Mouse (Mus musculus) olfactory bulb, adult 2 months (tissue): Measurements from ENCODE around the gene Fbn1. TPM values are rescaled to one million over a fixed set of nuclear protein-coding genes. Genes with fewer than 3 reads are reported as not detected.

Experiments used
- H3K27ac ChIP-seq: fragments of 200-500 bp; 2 replicates; pipeline ENCODE4 v1.5.1; 2012; ENCODE audit warnings: low read depth, low read length; ENCODE audit not compliant: insufficient read depth
- H3K4me1 ChIP-seq: fragments of 200-500 bp; 2 replicates; pipeline ENCODE4 v1.6.1; 2012; ENCODE audit warnings: low read length; ENCODE audit not compliant: control insufficient read depth, insufficient read depth
- H3K4me3 ChIP-seq: fragments of 200-500 bp; 2 replicates; pipeline ENCODE4 v1.5.1; 2012; ENCODE audit warnings: mild to moderate bottlenecking, low read depth, low read length, moderate library complexity; ENCODE audit not compliant: insufficient read depth
- CTCF ChIP-seq: fragments of 200-500 bp; IDR thresholded peaks from 2 replicates; pipeline ENCODE4 v1.5.1; 2012; ENCODE audit warnings: low read depth, mild to moderate bottlenecking, low read length, moderate library complexity; ENCODE audit not compliant: insufficient read depth
- POLR2A ChIP-seq: fragments of 200-500 bp; IDR thresholded peaks from 2 replicates; pipeline ENCODE4 v1.6.1; 2012; ENCODE audit warnings: mild to moderate bottlenecking, low read depth, low read length, moderate library complexity; ENCODE audit not compliant: insufficient read depth
- WGBS: fragments of 180-500 bp; shearing (Covaris S2); methylation state at CpG from one replicate; pipeline ENCODE4 v1.1.7; 2018; 5-methylcytosine and 5-hydroxymethylcytosine counted together
- polyA plus RNA-seq: library from polyadenylated mRNA; stranded (reverse); fragments of >200 nt; gene quantifications from 2 replicates; pipeline ENCODE4 v1.2.4, GENCODE M21; 2012; ENCODE audit warnings: low replicate concordance; ENCODE audit not compliant: missing spikeins, insufficient read depth, insufficient read length

The Fbn1 gene
- polyA plus RNA-seq, 1 experiment: not detected

GRCm38 (mm10) chr2:125340381-125340780 lies 167.4 kb downstream of the Fbn1 start:
- 95% methylated on average over 5 of the region's 5 CpGs for WGBS

GRCm38 (mm10) chr2:125337239-125337638 lies 170.6 kb downstream of the Fbn1 start:
- H3K4me1 ChIP-seq: no peaks in the 10 kb centered on the region
- WGBS: 84% methylated on average over 3 of the region's 3 CpGs
- no peak overlapping the region for H3K4me3 ChIP-seq
- TF ChIP-seq CTCF (no peak), POLR2A (no peak)
- H3K27ac ChIP-seq: no peak overlapping the region

More at GRCm38 (mm10) chr2:125340381-125340780, 167.4 kb downstream of the Fbn1 start:
- Histone ChIP-seq H3K4me1 (no peaks in the 10 kb centered on the region), H3K27ac (no peak overlapping the region), H3K4me3 (no peak overlapping the region)
- TF ChIP-seq CTCF (no peak), POLR2A (no peak)

GRCm38 (mm10) chr2:125335206-125335605 lies 172.6 kb downstream of the Fbn1 start:
- no peak overlapping the region for H3K27ac ChIP-seq
- 96% methylated on average over 11 of the region's 11 CpGs for WGBS
- H3K4me3 ChIP-seq: no peak overlapping the region
- TF ChIP-seq CTCF (no peak), POLR2A (no peak)
- no peaks in the 10 kb centered on the region for H3K4me1 ChIP-seq

- 50% methylated on average over 4 of the region's 4 CpGs for WGBS
- Histone ChIP-seq H3K27ac (no peak overlapping the region), H3K4me1 (no peaks in the 10 kb centered on the region)
Observed at GRCm38 (mm10) chr2:125334163-125334562, 173.6 kb downstream of the Fbn1 start.

GRCm38 (mm10) chr2:125331581-125331980 lies 176.2 kb downstream of the Fbn1 start:
- Histone ChIP-seq H3K4me1 (no peaks in the 10 kb centered on the region), H3K4me3 (no peak overlapping the region), H3K27ac (no peak overlapping the region)
- 90% methylated on average over 7 of the region's 7 CpGs for WGBS
- TF ChIP-seq CTCF: no peak

More at GRCm38 (mm10) chr2:125334163-125334562, 173.6 kb downstream of the Fbn1 start:
- no peak for TF ChIP-seq POLR2A
- TF ChIP-seq CTCF: no peak
- H3K4me3 ChIP-seq: no peak overlapping the region

GRCm38 (mm10) chr2:125330506-125330905 lies 177.3 kb downstream of the Fbn1 start:
- TF ChIP-seq CTCF (no peak), POLR2A (no peak)
- 96% methylated on average over 10 of the region's 10 CpGs for WGBS
- Histone ChIP-seq H3K27ac (no peak overlapping the region), H3K4me1 (no peaks in the 10 kb centered on the region), H3K4me3 (no peak overlapping the region)

GRCm38 (mm10) chr2:125325125-125325855 lies 182.5 kb downstream of the Fbn1 start:
- Histone ChIP-seq H3K27ac (no peak overlapping the region), H3K4me1 (no peaks in the 10 kb centered on the region), H3K4me3 (no peak overlapping the region)
- 77% methylated on average over 7 of the region's 7 CpGs for WGBS
- TF ChIP-seq POLR2A (no peak), CTCF (no peak)

- Histone ChIP-seq H3K27ac (no peak overlapping the region), H3K4me3 (no peak overlapping the region), H3K4me1 (no peaks in the 10 kb centered on the region)
- 91% methylated on average over 5 of the region's 5 CpGs for WGBS
- TF ChIP-seq POLR2A: no peak
- no peak for TF ChIP-seq CTCF
Observed at GRCm38 (mm10) chr2:125324455-125324854, 183.3 kb downstream of the Fbn1 start.

- WGBS: 87% methylated on average over 4 of the region's 4 CpGs
- Histone ChIP-seq H3K4me1 (no peaks in the 10 kb centered on the region), H3K27ac (no peak overlapping the region), H3K4me3 (no peak overlapping the region)
- no peak for TF ChIP-seq CTCF
- TF ChIP-seq POLR2A: no peak
Observed at GRCm38 (mm10) chr2:125323347-125323746, 184.4 kb downstream of the Fbn1 start.

GRCm38 (mm10) chr2:125322581-125322980 lies 185.2 kb downstream of the Fbn1 start:
- no peak overlapping the region for H3K4me3 ChIP-seq
- H3K27ac ChIP-seq: no peak overlapping the region
- TF ChIP-seq POLR2A: no peak
- no peak for TF ChIP-seq CTCF
- no peaks in the 10 kb centered on the region for H3K4me1 ChIP-seq
- WGBS: 97% methylated on average over 2 of the region's 2 CpGs

- TF ChIP-seq POLR2A (no peak), CTCF (no peak)
- Histone ChIP-seq H3K4me3 (no peak overlapping the region), H3K4me1 (no peaks in the 10 kb centered on the region), H3K27ac (no peak overlapping the region)
- WGBS: 57% methylated on average over 6 of the region's 6 CpGs
Observed at GRCm38 (mm10) chr2:125321071-125321470, 186.7 kb downstream of the Fbn1 start.
